Mouse (Mus musculus) heart, embryonic 13.5 days (tissue): ENCODE measurements around the gene Wdr95. TPM values are rescaled to one million over a fixed set of nuclear protein-coding genes. Genes with fewer than 3 reads are reported as not detected.

Experiments used
- ATAC-seq: fragments of 200-750 bp; cut with Nextera tagmentation; 2 replicates; pipeline ENCODE4 v1.8.0; 2017; ENCODE audit warnings: moderate TSS enrichment; ENCODE audit not compliant: insufficient number of reproducible peaks, low FRiP score, low TSS enrichment; ENCODE audit errors: extremely low read depth
- H3K27ac ChIP-seq: fragments of 300-500 bp; sonication (generic); replicated peaks from 2 replicates; pipeline ENCODE4 v1.5.1; 2015; ENCODE audit warnings: moderate library complexity, mild to moderate bottlenecking, inconsistent platforms
- H3K27me3 ChIP-seq: fragments of 300-500 bp; sonication (generic); replicated peaks from 2 replicates; pipeline ENCODE4 v1.6.1; 2015; ENCODE audit warnings: mild to moderate bottlenecking, inconsistent platforms
- H3K36me3 ChIP-seq: fragments of 300-500 bp; sonication (generic); 2 replicates; pipeline ENCODE4 v1.6.1; 2015; ENCODE audit warnings: mild to moderate bottlenecking, inconsistent platforms
- H3K4me1 ChIP-seq: fragments of 300-500 bp; sonication (generic); 2 replicates; pipeline ENCODE4 v1.6.1; 2015; ENCODE audit warnings: inconsistent platforms
- H3K4me2 ChIP-seq: fragments of 300-500 bp; sonication (generic); 2 replicates; pipeline ENCODE4 v1.6.1; 2015; ENCODE audit warnings: inconsistent platforms, mild to moderate bottlenecking, moderate library complexity
- H3K4me3 ChIP-seq: fragments of 300-500 bp; sonication (generic); 2 replicates; pipeline ENCODE4 v1.5.1; 2015; ENCODE audit warnings: moderate library complexity, mild to moderate bottlenecking, inconsistent platforms
- H3K9ac ChIP-seq: fragments of 300-500 bp; sonication (generic); 2 replicates; pipeline ENCODE4 v1.6.1; 2015; ENCODE audit warnings: inconsistent platforms, mild to moderate bottlenecking, moderate library complexity
- H3K9me3 ChIP-seq: fragments of 300-500 bp; sonication (generic); 2 replicates; pipeline ENCODE4 v1.6.1; 2016; ENCODE audit warnings: inconsistent platforms
- WGBS: fragments of 180-500 bp; shearing (Covaris S2); methylation state at CpG from one replicate; pipeline ENCODE4 v1.1.7; 2015; ENCODE audit warnings: mixed read lengths; 5-methylcytosine and 5-hydroxymethylcytosine counted together
- polyA plus RNA-seq: library from polyadenylated mRNA; unstranded; fragments of >200 nt; fragmentation: Nextera tagmentation; extraction: Ambion mirVana; gene quantifications from 2 replicates; pipeline ENCODE4 v1.2.1, GENCODE M21; 2015

Gene Wdr95
- polyA plus RNA-seq, 1 experiment from 2014 or later = not detected

- WGBS = 75% methylated on average over 8 of the region's 8 CpGs
- H3K9me3 ChIP-seq = no peaks in the 10 kb centered on the region; the same call in 1 of the 2 replicates
- H3K4me2 ChIP-seq = no peak overlapping the region
- no peaks in the 10 kb centered on the region for H3K36me3 ChIP-seq
- H3K27ac ChIP-seq = no peak overlapping the region
- no peaks in the 10 kb centered on the region for H3K27me3 ChIP-seq
- no peaks in the 10 kb centered on the region for H3K4me1 ChIP-seq
- no peak for ATAC-seq
- H3K9ac ChIP-seq = no peak overlapping the region
- no peak overlapping the region for H3K4me3 ChIP-seq
These were observed 78.7 kb downstream of the Wdr95 start for GRCm38 (mm10) chr5:149607083-149607720.

GRCm38 (mm10) chr5:149611476-149612164 is 83.1 kb downstream of the Wdr95 start:
- H3K4me2 ChIP-seq = no peak overlapping the region
- H3K9me3 ChIP-seq = no peaks in the 10 kb centered on the region
- H3K4me3 ChIP-seq = no peak overlapping the region
- no peaks in the 10 kb centered on the region for H3K4me1 ChIP-seq
- peaks cover 26% of the 10 kb centered on the region for H3K36me3 ChIP-seq
- WGBS = 67% methylated on average over 16 of the region's 16 CpGs
- no peaks in the 10 kb centered on the region for H3K27me3 ChIP-seq
- H3K9ac ChIP-seq = no peak overlapping the region
- no peak overlapping the region for H3K27ac ChIP-seq
- ATAC-seq = no peak

- 84% methylated on average over 3 of the region's 3 CpGs for WGBS
- H3K9me3 ChIP-seq = no peaks in the 10 kb centered on the region
- no peak overlapping the region for H3K4me2 ChIP-seq
- H3K9ac ChIP-seq = no peak overlapping the region
- no peak for ATAC-seq
- H3K27me3 ChIP-seq = no peaks in the 10 kb centered on the region
- no peak overlapping the region for H3K27ac ChIP-seq
- no peak overlapping the region for H3K4me3 ChIP-seq
- no peaks in the 10 kb centered on the region for H3K4me1 ChIP-seq
- H3K36me3 ChIP-seq = peaks cover 31% of the 10 kb centered on the region
These were observed 83.7 kb downstream of the Wdr95 start for GRCm38 (mm10) chr5:149612165-149612518.

- no peaks in the 10 kb centered on the region for H3K27me3 ChIP-seq
- no peaks in the 10 kb centered on the region for H3K4me1 ChIP-seq
- H3K9me3 ChIP-seq = no peaks in the 10 kb centered on the region
- H3K4me3 ChIP-seq = no peak overlapping the region
- ATAC-seq = no peak
- H3K36me3 ChIP-seq = peaks cover 37% of the 10 kb centered on the region
- H3K4me2 ChIP-seq = no peak overlapping the region
- no peak overlapping the region for H3K27ac ChIP-seq
- H3K9ac ChIP-seq = no peak overlapping the region
- WGBS = 68% methylated on average over 10 of the region's 10 CpGs
These were observed 84.3 kb downstream of the Wdr95 start for GRCm38 (mm10) chr5:149612740-149613139.

- Histone ChIP-seq H3K4me1 (no peaks in the 10 kb centered on the region), H3K36me3 (peaks cover 71% of the 10 kb centered on the region), H3K9ac (no peak overlapping the region), H3K27me3 (no peaks in the 10 kb centered on the region), H3K9me3 (no peaks in the 10 kb centered on the region), H3K4me2 (no peak overlapping the region), H3K27ac (no peak overlapping the region), H3K4me3 (no peak overlapping the region)
- 77% methylated on average over 1 of the region's 1 CpGs for WGBS
- no peak for ATAC-seq
These were observed 87.7 kb downstream of the Wdr95 start for GRCm38 (mm10) chr5:149616138-149616537.

- peaks cover 78% of the 10 kb centered on the region for H3K36me3 ChIP-seq
These were observed 88.3 kb downstream of the Wdr95 start for GRCm38 (mm10) chr5:149616817-149617216.

GRCm38 (mm10) chr5:149617776-149618425 is 89.4 kb downstream of the Wdr95 start:
- Histone ChIP-seq H3K4me3 (no peak overlapping the region), H3K36me3 (peaks cover 89% of the 10 kb centered on the region), H3K4me2 (no peak overlapping the region), H3K9ac (no peak overlapping the region), H3K9me3 (no peaks in the 10 kb centered on the region), H3K27me3 (no peaks in the 10 kb centered on the region), H3K4me1 (no peaks in the 10 kb centered on the region), H3K27ac (no peak overlapping the region)
- 82% methylated on average over 6 of the region's 6 CpGs for WGBS
- ATAC-seq = no peak

More at GRCm38 (mm10) chr5:149616817-149617216, 88.3 kb downstream of the Wdr95 start:
- no peak overlapping the region for H3K9ac ChIP-seq
- WGBS = 91% methylated on average over 10 of the region's 10 CpGs
- H3K9me3 ChIP-seq = no peaks in the 10 kb centered on the region
- no peak overlapping the region for H3K4me2 ChIP-seq
- ATAC-seq = no peak
- no peak overlapping the region for H3K4me3 ChIP-seq
- no peak overlapping the region for H3K27ac ChIP-seq
- H3K27me3 ChIP-seq = no peaks in the 10 kb centered on the region
- H3K4me1 ChIP-seq = no peaks in the 10 kb centered on the region

GRCm38 (mm10) chr5:149622152-149622551 is 93.7 kb downstream of the Wdr95 start:
- Histone ChIP-seq H3K36me3 (peaks cover 99% of the 10 kb centered on the region), H3K9ac (no peak overlapping the region), H3K27me3 (no peaks in the 10 kb centered on the region), H3K4me3 (no peak overlapping the region), H3K4me1 (0 out of 2 replicates have a peak, but pooled peaks cover 8% of the 10 kb centered on the region), H3K27ac (no peak overlapping the region), H3K9me3 (no peaks in the 10 kb centered on the region), H3K4me2 (no peak overlapping the region)
- 69% methylated on average over 7 of the region's 7 CpGs for WGBS
- no peak for ATAC-seq

- Histone ChIP-seq H3K27ac (no peak overlapping the region), H3K27me3 (no peaks in the 10 kb centered on the region), H3K4me3 (no peak overlapping the region), H3K4me2 (no peak overlapping the region), H3K9me3 (no peaks in the 10 kb centered on the region), H3K9ac (no peak overlapping the region), H3K36me3 (peaks cover 99% of the 10 kb centered on the region), H3K4me1 (0 out of 2 replicates have a peak, but pooled peaks cover 8% of the 10 kb centered on the region)
- ATAC-seq = no peak
- 59% methylated on average over 6 of the region's 6 CpGs for WGBS
These were observed 94.2 kb downstream of the Wdr95 start for GRCm38 (mm10) chr5:149622644-149623043.

- Histone ChIP-seq H3K36me3 (peaks cover 97% of the 10 kb centered on the region), H3K4me2 (no peak overlapping the region)
- WGBS = 55% methylated on average over 8 of the region's 8 CpGs
These were observed 95.6 kb downstream of the Wdr95 start for GRCm38 (mm10) chr5:149623815-149624675.

GRCm38 (mm10) chr5:149625547-149625946 is 97.1 kb downstream of the Wdr95 start:
- H3K4me3 ChIP-seq = no peak overlapping the region
- H3K9ac ChIP-seq = no peak overlapping the region
- H3K4me1 ChIP-seq = 0 out of 2 replicates have a peak, but pooled peaks cover 8% of the 10 kb centered on the region
- H3K9me3 ChIP-seq = no peaks in the 10 kb centered on the region
- no peak overlapping the region for H3K27ac ChIP-seq
- H3K4me2 ChIP-seq = no peak overlapping the region
- WGBS = 75% methylated on average over 3 of the region's 3 CpGs
- H3K36me3 ChIP-seq = peaks cover 97% of the 10 kb centered on the region
- ATAC-seq = no peak
- H3K27me3 ChIP-seq = no peaks in the 10 kb centered on the region

More at GRCm38 (mm10) chr5:149623815-149624675, 95.6 kb downstream of the Wdr95 start:
- H3K4me1 ChIP-seq = 0 out of 2 replicates have a peak, but pooled peaks cover 8% of the 10 kb centered on the region
- no peak overlapping the region for H3K4me3 ChIP-seq
- H3K27me3 ChIP-seq = no peaks in the 10 kb centered on the region
- no peak overlapping the region for H3K9ac ChIP-seq
- no peaks in the 10 kb centered on the region for H3K9me3 ChIP-seq
- H3K27ac ChIP-seq = peak overlapping the region; percentile 51
- peak; percentile 66; the same call in 1 of the 2 replicates for ATAC-seq
